Mouse (Mus musculus) erythroblast, embryonic 14.5 days (primary cell): ENCODE results near the gene Hivep3. TPM values are rescaled to one million over a fixed set of nuclear protein-coding genes. Genes with fewer than 3 reads are reported as not detected.

Source experiments
- H3K27me3 ChIP-seq: 2 replicates; pipeline ENCODE4 v1.6.1; 2012; ENCODE audit warnings: inconsistent platforms; ENCODE audit not compliant: control insufficient read depth
- H3K36me3 ChIP-seq: 2 replicates; pipeline ENCODE4 v1.6.1; 2012; ENCODE audit warnings: mild to moderate bottlenecking, inconsistent platforms; ENCODE audit not compliant: control insufficient read depth
- H3K4me1 ChIP-seq: 2 replicates; pipeline ENCODE4 v1.6.1; 2012; ENCODE audit warnings: inconsistent platforms; ENCODE audit not compliant: control insufficient read depth
- H3K4me3 ChIP-seq: replicated peaks from 2 replicates; pipeline ENCODE3; 2012; ENCODE audit warnings: moderate library complexity, mild to moderate bottlenecking, inconsistent platforms
- H3K9me3 ChIP-seq: 2 replicates; pipeline ENCODE4 v1.6.1; 2012; ENCODE audit warnings: low read length, inconsistent platforms, mixed read lengths; ENCODE audit not compliant: control insufficient read depth
- GATA1 ChIP-seq: IDR thresholded peaks from 2 replicates; pipeline ENCODE4 v1.6.1; 2012; ENCODE audit warnings: low read length, inconsistent platforms, mixed read lengths
- TAL1 ChIP-seq: IDR thresholded peaks from 3 replicates; pipeline ENCODE4 v1.6.1; 2012; ENCODE audit warnings: low read length, inconsistent platforms, mixed read lengths
- polyA plus RNA-seq: library from polyadenylated mRNA; stranded (reverse); fragments of >175 nt; gene quantifications from 2 replicates; pipeline ENCODE4 v1.2.3, GENCODE M21; 2012

Gene Hivep3
- polyA plus RNA-seq, 1 experiment, result 0.01 TPM

DNA sequence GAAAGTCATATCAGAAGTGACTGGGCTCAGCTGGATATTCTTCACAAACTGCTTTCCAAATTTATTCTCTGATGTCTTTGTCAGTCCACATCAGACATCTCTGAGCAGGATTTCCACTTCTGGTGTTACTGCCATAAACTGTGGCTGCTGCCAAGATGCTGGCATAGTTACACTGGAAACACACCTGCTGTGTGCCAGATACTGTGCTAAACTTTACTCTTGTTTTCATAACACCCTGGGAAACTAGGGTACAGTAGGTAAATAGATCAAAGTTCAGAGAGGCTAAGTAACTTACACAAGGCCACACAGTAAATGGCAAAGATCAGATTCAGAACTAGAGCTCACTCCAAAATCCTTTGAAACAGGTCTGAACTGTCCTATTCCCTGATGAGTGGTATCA is 367.6 kb downstream of the Hivep3 start:
- H3K27me3 ChIP-seq, result no peaks in the 10 kb centered on the region; the same call in 1 of the 2 replicates
- no peaks in the 10 kb centered on the region for H3K36me3 ChIP-seq
- peaks cover 13% of the 10 kb centered on the region for H3K9me3 ChIP-seq
- TF ChIP-seq GATA1 (no peak), TAL1 (no peak)
- H3K4me3 ChIP-seq, result no peak overlapping the region
- no peaks in the 10 kb centered on the region for H3K4me1 ChIP-seq

DNA sequence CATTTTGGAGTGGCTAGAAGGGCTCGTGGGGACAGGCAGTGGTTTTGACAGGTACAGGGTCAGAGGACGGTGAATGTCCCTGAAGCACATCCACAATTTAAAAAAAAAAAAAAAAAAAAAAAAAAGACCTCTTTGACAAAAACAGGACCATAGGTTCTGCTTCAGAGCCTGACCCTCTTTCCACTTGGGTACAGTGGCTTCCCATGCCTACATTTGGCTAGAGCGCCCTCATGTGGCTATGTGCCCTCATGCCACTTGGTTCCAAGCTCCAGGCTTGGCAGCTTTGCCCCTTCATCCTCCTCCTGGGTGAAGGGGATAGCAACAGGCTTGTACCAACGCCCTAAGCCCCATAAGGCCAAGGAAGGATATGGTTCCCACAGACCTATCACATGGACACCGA is 371.0 kb downstream of the Hivep3 start:
- H3K4me3 ChIP-seq, result no peak overlapping the region
- H3K36me3 ChIP-seq, result no peaks in the 10 kb centered on the region
- no peaks in the 10 kb centered on the region for H3K4me1 ChIP-seq
- no peak for TF ChIP-seq TAL1
- no peaks in the 10 kb centered on the region for H3K27me3 ChIP-seq
- no peaks in the 10 kb centered on the region for H3K9me3 ChIP-seq

DNA sequence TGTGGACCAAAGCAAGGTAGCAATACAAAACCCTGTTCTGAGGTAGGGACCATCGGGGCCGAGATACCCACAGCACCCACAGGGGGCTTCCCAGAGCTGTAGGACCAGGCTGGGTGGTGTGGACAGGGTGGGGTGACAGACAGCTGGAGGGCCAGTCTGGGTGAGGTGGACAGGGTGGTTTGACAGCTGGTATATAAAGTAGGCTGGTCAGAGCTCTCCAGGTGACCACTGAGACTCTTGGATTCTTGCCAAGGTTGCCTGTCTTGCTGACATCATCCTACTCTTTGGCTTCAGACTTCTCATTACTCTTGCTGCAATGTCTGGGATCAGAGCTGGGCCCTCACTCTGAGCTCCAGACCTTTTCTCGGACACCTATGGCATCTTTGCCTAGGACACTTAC is 372.8 kb downstream of the Hivep3 start:
- Histone ChIP-seq H3K9me3 (peaks cover 3% of the 10 kb centered on the region; the same call in 1 of the 2 replicates), H3K4me1 (no peaks in the 10 kb centered on the region), H3K4me3 (no peak overlapping the region), H3K27me3 (no peaks in the 10 kb centered on the region), H3K36me3 (no peaks in the 10 kb centered on the region)
- TF ChIP-seq GATA1 (no peak), TAL1 (no peak)

DNA sequence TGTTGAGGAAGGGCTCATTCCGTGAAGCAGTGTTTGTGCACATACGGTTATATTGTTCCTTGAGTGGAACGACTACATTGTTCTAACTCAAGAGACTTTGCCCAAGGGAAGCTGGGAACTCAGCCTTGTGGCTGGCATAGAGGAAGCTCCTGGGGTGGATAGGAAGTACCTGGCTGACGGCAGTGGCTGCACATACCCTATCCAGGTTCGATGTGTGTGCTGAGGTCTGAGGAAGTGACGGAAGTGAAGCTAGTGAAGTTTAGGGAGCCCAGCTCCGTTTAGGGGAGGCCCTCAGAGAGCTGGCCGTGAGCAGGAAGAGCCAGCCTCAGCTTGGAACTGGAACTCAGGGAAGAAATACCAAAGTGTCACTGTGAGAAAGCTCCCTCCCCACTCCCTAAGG is 374.2 kb downstream of the Hivep3 start:
- Histone ChIP-seq H3K4me1 (no peaks in the 10 kb centered on the region), H3K9me3 (peaks cover 4% of the 10 kb centered on the region; the same call in 1 of the 2 replicates), H3K36me3 (no peaks in the 10 kb centered on the region), H3K4me3 (no peak overlapping the region), H3K27me3 (no peaks in the 10 kb centered on the region)
- TF ChIP-seq TAL1 (0 out of 3 replicates have a peak, but pooled peaks have one; percentile 3), GATA1 (no peak)

DNA sequence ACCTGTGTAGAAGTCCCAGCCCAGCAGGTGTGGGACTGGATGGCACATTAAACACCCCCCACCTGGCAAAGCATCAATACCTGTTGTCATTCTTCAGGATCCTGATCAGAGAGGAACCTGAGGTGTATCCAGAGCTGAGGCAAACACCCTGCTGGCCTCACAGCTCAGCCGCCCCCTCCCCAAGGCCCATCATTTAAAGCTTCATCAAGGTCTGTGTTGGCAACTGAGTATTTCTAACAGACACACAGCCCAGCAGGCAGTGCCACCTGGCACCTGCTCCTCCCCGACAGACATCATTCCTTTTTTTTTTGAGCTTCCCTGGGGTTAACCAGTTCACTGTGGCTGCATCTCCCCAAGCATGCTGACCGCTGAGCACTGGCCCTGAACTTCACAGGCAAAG is 381.9 kb downstream of the Hivep3 start:
- Histone ChIP-seq H3K36me3 (no peaks in the 10 kb centered on the region), H3K4me3 (no peak overlapping the region), H3K4me1 (no peaks in the 10 kb centered on the region), H3K9me3 (peaks cover 4% of the 10 kb centered on the region; the same call in 1 of the 2 replicates), H3K27me3 (no peaks in the 10 kb centered on the region)
- TF ChIP-seq TAL1 (no peak), GATA1 (no peak)

DNA sequence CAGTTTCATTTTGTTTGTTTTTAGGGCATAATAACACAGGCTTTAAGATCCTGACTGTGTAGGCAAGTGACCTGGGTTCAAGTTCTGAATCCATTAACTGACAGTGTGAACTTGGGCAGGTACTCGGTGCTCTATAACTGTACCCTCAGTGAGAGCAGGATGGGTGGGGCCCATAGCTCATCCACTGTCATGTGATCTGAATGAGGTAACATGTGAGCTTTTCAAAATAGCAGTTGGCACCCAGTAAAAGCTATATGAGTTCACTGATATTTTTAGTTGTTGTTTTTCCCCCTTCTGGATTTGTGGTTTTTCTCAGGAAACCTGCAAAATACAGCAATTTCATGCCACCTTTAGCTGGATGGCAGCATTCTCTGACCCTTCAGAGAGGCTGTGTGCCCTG is 382.7 kb downstream of the Hivep3 start:
- H3K4me3 ChIP-seq, result no peak overlapping the region
- H3K27me3 ChIP-seq, result no peaks in the 10 kb centered on the region
- no peaks in the 10 kb centered on the region for H3K4me1 ChIP-seq
- no peaks in the 10 kb centered on the region for H3K36me3 ChIP-seq
- H3K9me3 ChIP-seq, result peaks cover 4% of the 10 kb centered on the region; the same call in 1 of the 2 replicates
- no peak for TF ChIP-seq TAL1
- no peak for TF ChIP-seq GATA1

DNA sequence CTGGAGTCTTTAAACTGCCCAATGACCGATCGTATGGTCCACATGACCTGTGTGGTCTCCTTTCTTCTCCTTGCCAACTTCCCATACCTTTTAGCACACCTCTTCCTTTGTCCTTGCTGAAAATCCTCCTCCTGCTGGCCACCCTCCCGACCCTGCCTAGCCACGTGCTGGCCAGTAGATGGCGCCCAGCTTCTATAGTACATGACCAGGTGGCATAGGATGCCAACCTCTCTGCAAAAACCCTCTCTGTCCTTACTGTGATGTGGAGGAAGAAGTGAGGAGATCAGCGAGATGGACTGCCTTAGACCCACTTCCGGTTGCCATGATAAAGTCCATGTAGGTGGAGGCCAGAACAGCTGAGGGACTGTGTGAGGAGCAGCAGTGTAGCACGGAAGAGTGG is 386.7 kb downstream of the Hivep3 start:
- TF ChIP-seq TAL1 (no peak), GATA1 (no peak)
- no peaks in the 10 kb centered on the region for H3K4me1 ChIP-seq
- H3K9me3 ChIP-seq, result no peaks in the 10 kb centered on the region
- H3K27me3 ChIP-seq, result no peaks in the 10 kb centered on the region
- H3K4me3 ChIP-seq, result no peak overlapping the region
- no peaks in the 10 kb centered on the region for H3K36me3 ChIP-seq

DNA sequence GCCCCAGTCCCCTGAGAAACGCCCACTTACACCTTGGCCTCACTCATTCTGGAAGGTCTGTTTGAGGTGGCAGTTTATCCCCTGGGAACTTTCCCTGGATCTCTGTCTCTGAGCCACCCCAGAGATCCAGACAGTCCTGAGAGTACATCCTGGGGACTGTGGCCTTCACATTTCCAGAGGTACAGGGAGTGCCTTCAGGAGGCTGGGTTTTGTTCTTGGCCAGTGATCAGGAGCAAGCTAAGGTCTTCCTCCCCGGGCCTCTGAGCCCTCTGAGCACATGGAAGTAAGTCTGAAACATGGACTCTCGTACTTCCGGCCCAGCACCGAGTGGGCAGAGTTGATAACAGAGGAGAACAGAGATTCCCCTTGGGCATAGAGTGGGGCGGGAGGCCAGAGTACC is 391.1 kb downstream of the Hivep3 start:
- H3K27me3 ChIP-seq, result no peaks in the 10 kb centered on the region
- H3K4me3 ChIP-seq, result no peak overlapping the region
- H3K4me1 ChIP-seq, result no peaks in the 10 kb centered on the region
- H3K36me3 ChIP-seq, result no peaks in the 10 kb centered on the region
- no peak for TF ChIP-seq GATA1
- no peak for TF ChIP-seq TAL1
- H3K9me3 ChIP-seq, result no peaks in the 10 kb centered on the region

DNA sequence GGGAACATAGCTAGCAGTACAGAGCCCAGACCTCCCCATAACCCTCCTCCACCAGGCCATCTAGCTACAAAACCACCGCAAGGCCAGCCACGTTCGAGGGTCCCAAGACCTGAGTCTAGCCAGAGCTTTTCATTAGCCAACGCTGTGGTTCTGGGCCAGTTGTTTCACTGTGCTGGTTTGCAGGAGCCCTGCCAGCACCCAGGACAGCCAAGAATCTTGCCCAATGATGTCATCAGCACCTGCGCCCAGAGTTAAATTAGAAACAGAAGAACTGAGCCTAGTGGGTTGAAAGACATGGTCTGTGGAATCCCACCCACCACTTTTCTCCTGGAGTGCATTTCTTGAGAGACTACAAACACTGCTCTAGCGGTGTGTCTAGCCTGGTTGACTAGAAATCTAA is 392.5 kb downstream of the Hivep3 start:
- Histone ChIP-seq H3K27me3 (no peaks in the 10 kb centered on the region), H3K36me3 (no peaks in the 10 kb centered on the region), H3K9me3 (no peaks in the 10 kb centered on the region), H3K4me3 (no peak overlapping the region), H3K4me1 (no peaks in the 10 kb centered on the region)
- TF ChIP-seq TAL1 (no peak), GATA1 (no peak)

DNA sequence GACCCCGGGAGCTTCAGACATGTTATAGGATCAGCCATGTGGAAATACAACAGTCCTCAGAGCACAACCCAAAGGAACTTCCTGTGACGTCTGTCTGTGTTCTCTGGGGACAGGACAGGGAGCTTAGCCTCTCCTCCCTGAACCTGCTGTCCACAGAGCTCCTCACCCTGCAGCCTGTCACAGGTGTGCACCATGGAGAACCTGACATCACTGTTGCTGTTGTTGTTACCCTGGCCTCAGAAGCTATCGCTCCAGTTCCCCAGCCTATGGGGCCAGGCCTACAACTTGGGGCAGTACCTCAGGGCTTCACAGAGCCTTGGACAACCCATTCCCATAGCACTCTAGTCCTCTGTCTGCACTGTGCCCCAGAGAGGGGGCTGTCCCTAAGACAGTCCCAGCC is 393.7 kb downstream of the Hivep3 start:
- H3K9me3 ChIP-seq, result no peaks in the 10 kb centered on the region
- H3K36me3 ChIP-seq, result no peaks in the 10 kb centered on the region
- H3K27me3 ChIP-seq, result no peaks in the 10 kb centered on the region
- no peak overlapping the region for H3K4me3 ChIP-seq
- H3K4me1 ChIP-seq, result no peaks in the 10 kb centered on the region
- TF ChIP-seq TAL1, result no peak
- no peak for TF ChIP-seq GATA1
